Mouse (Mus musculus) frontal cortex, postnatal 36 days (tissue): ENCODE data around the gene Lmod2.

Experiments
- DNase-seq, 2 experiments: peaks; one replicate each; pipeline ENCODE4 v3.0.0; 2022; ENCODE audit warnings: low spot score in 2 of 2

The Lmod2 gene

GRCm38 (mm10) chr6:24597500-24597899 lies at the start of gene Lmod2:
Lmod2 (plus strand) TSS chr6:24597762.
- DNase-seq, result no peak

GRCm38 (mm10) chr6:24549801-24550200 lies 47.8 kb upstream of the Lmod2 start:
- no peak for DNase-seq

GRCm38 (mm10) chr6:24552046-24552445 lies 45.5 kb upstream of the Lmod2 start:
- DNase-seq, result no peak

GRCm38 (mm10) chr6:24554427-24555086 lies 43.0 kb upstream of the Lmod2 start:
- no peak for DNase-seq

GRCm38 (mm10) chr6:24555488-24555887 lies 42.1 kb upstream of the Lmod2 start:
- no peak for DNase-seq

GRCm38 (mm10) chr6:24564081-24564480 lies 33.5 kb upstream of the Lmod2 start:
- no peak for DNase-seq

GRCm38 (mm10) chr6:24564886-24565285 lies 32.7 kb upstream of the Lmod2 start:
- DNase-seq, result no peak

GRCm38 (mm10) chr6:24568963-24569362 lies 28.6 kb upstream of the Lmod2 start:
- DNase-seq, result no peak

- no peak for DNase-seq
Measured at GRCm38 (mm10) chr6:24569711-24570110, 27.9 kb upstream of the Lmod2 start.

GRCm38 (mm10) chr6:24570278-24570677 lies 27.3 kb upstream of the Lmod2 start:
- no peak for DNase-seq

- no peak for DNase-seq
Measured at GRCm38 (mm10) chr6:24571126-24571525, 26.4 kb upstream of the Lmod2 start.

GRCm38 (mm10) chr6:24572431-24572830 lies 25.1 kb upstream of the Lmod2 start:
- no peak for DNase-seq

- DNase-seq, result no peak
Measured at GRCm38 (mm10) chr6:24573319-24573718, 24.2 kb upstream of the Lmod2 start.

- no peak for DNase-seq
Measured at GRCm38 (mm10) chr6:24583456-24583855, 14.1 kb upstream of the Lmod2 start.

- no peak for DNase-seq
Measured at GRCm38 (mm10) chr6:24585431-24586310, 11.9 kb upstream of the Lmod2 start.

- no peak for DNase-seq
Measured at GRCm38 (mm10) chr6:24586885-24587284, 10.7 kb upstream of the Lmod2 start.

- DNase-seq, result no peak
Measured at GRCm38 (mm10) chr6:24590282-24590681, 7.3 kb upstream of the Lmod2 start.

GRCm38 (mm10) chr6:24591525-24592218 lies 5.9 kb upstream of the Lmod2 start:
- no peak for DNase-seq

- DNase-seq, result no peak
Measured at GRCm38 (mm10) chr6:24599179-24599578, 1.6 kb downstream of the Lmod2 start.

GRCm38 (mm10) chr6:24599639-24600038 lies 2.1 kb downstream of the Lmod2 start:
- DNase-seq, result no peak

GRCm38 (mm10) chr6:24600134-24600533 lies 2.6 kb downstream of the Lmod2 start:
- no peak for DNase-seq

- no peak for DNase-seq
Measured at GRCm38 (mm10) chr6:24600726-24601125, 3.2 kb downstream of the Lmod2 start.
